Comparison of ENCODE assay signal across 19 mouse cellular contexts in the genomic region with DNA sequence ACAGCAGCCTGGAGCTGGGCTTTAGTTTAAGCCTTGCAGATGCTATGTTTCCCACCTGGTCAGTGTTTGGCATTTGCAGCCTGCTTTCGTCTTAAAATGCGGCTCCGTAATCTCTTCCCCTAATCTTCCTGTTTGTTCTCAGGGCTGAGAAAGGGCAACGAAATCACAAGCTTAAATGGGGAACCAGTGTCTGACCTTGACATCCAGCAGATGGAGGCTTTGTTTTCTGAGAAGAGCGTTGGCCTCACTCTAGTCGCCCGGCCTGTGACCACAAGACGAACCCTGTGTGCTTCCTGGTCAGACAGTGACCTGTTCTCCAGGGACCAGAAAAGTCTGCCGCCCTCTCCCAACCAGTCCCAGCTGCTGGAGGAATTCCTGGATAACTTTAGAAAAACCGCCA.
DNase-seq lines count a peak whose midpoint lies in the region; ATAC-seq lines count a peak whose summit lies in the region.
"Had no signal": no experiment of that assay in that cellular context is flagged by ENCODE, and none has a peak within 500 bp of the region (broad histone marks: within the 10 kb centered on the region; RNA-seq: fewer than 3 reads in every experiment).

No protein-coding gene starts in this region.

- H3K9me3 ChIP-seq in hindbrain, embryonic 10.5 days, result no peaks in the 10 kb centered on the region
- no peaks in the 10 kb centered on the region for H3K9me3 ChIP-seq in hindbrain, embryonic 14.5 days (ENCODE audit: control insufficient read depth, low read length)
- H3K9me3 ChIP-seq: embryonic facial prominence, embryonic 12.5 days; heart, embryonic 12.5 days had no signal

- H3K4me2 ChIP-seq in hindbrain, embryonic 14.5 days (replicated peaks), result no peak overlapping the region
- H3K4me2 ChIP-seq: embryonic facial prominence, embryonic 12.5 days; heart, embryonic 12.5 days had no signal

- DNase-seq in adrenal gland, adult (ENCODE audit: inconsistent age in 2 of 2, low spot score in 1 of 2), result peak; percentile 30 to 73
- no peak for DNase-seq in adrenal gland, postnatal 25 days
- peak; percentile 12 to 34 for DNase-seq in kidney, postnatal 36 days
- DNase-seq in kidney, postnatal 14 days, result no peak
- peak; percentile 5 for DNase-seq in ZHBTc4 (ENCODE audit: low read depth, low spot score)
- DNase-seq in hindbrain, embryonic 10.5 days (ENCODE audit: low spot score), result no peak
- DNase-seq in hindbrain, embryonic 14.5 days (ENCODE audit: low spot score), result no peak
- DNase-seq: cerebellum, adult 8-10 months; gastrocnemius, postnatal 25 days; heart, postnatal 36 days; layer of hippocampus, postnatal 36 days; lung, postnatal 36 days had no signal

- no peak overlapping the region for H3K4me3 ChIP-seq in hindbrain, embryonic 10.5 days
- no peak overlapping the region for H3K4me3 ChIP-seq in hindbrain, embryonic 14.5 days (replicated peaks; ENCODE audit: low read length)
- H3K4me3 ChIP-seq: embryonic facial prominence, embryonic 12.5 days; heart, embryonic 12.5 days had no signal

- no peak overlapping the region for H3K27ac ChIP-seq in hindbrain, embryonic 10.5 days
- no peak overlapping the region for H3K27ac ChIP-seq in hindbrain, embryonic 14.5 days
- H3K27ac ChIP-seq: embryonic facial prominence, embryonic 12.5 days; liver, embryonic 14.5 days had no signal

- ATAC-seq in megakaryocyte, adult 5-6 weeks (ENCODE audit: poor library complexity, severe bottlenecking), result peak; percentile 43
- ATAC-seq in hindbrain, embryonic 14.5 days (ENCODE audit: low FRiP score), result no peak
- ATAC-seq: activated CD4-positive, CD25-positive, alpha-beta regulatory T cell, adult 4 months; midbrain, embryonic 16.5 days had no signal

- no peak overlapping the region for H3K9ac ChIP-seq in hindbrain, embryonic 14.5 days
- H3K9ac ChIP-seq: embryonic facial prominence, embryonic 12.5 days; heart, embryonic 12.5 days; liver, embryonic 14.5 days had no signal

- peaks cover 7% of the 10 kb centered on the region for H3K4me1 ChIP-seq in hindbrain, embryonic 10.5 days (replicated peaks)
- no peaks in the 10 kb centered on the region for H3K4me1 ChIP-seq in hindbrain, embryonic 14.5 days (replicated peaks; ENCODE audit: control insufficient read depth, insufficient read depth, low read length)

- WGBS in hindbrain, embryonic 10.5 days, result 45% methylated on average over 10 of the region's 10 CpGs
- WGBS in hindbrain, embryonic 14.5 days, result 44% methylated on average over 10 of the region's 10 CpGs

- no peaks in the 10 kb centered on the region for H3K36me3 ChIP-seq in hindbrain, embryonic 10.5 days
- no peaks in the 10 kb centered on the region for H3K36me3 ChIP-seq in hindbrain, embryonic 14.5 days (replicated peaks; ENCODE audit: control insufficient read depth, insufficient read depth)

- no peaks in the 10 kb centered on the region for H3K27me3 ChIP-seq in hindbrain, embryonic 10.5 days (ENCODE audit: insufficient read depth, poor library complexity, severe bottlenecking)
- H3K27me3 ChIP-seq in hindbrain, embryonic 14.5 days (ENCODE audit: control insufficient read depth, insufficient read depth, low read length), result no peaks in the 10 kb centered on the region
- H3K27me3 ChIP-seq: CH12.LX; embryonic facial prominence, embryonic 12.5 days; heart, embryonic 12.5 days had no signal

Comparison
In these comparisons a context has a peak if more than half of its experiments do, and no peak if none do; other contexts are left out.
1. DNase-seq: peak in adrenal gland, adult (2 of 2), kidney, postnatal 36 days (2 of 2) and ZHBTc4 (single experiment); none in adrenal gland, postnatal 25 days (single experiment), kidney, postnatal 14 days (single experiment), hindbrain, embryonic 10.5 days (single experiment) and hindbrain, embryonic 14.5 days (single experiment).